Mouse (Mus musculus) forebrain, embryonic 14.5 days (tissue): ENCODE data around the gene Cxcl17. TPM values are rescaled to one million over a fixed set of nuclear protein-coding genes. Genes with fewer than 3 reads are reported as not detected.
"Not testable (repeated sequence)": the region's sequence is repeated elsewhere in the genome, so short reads cannot be mapped to it uniquely, and the experiment has no call there.

Source experiments
- ATAC-seq: fragments of 200-750 bp; cut with Nextera tagmentation; 2 replicates; pipeline ENCODE4 v1.8.0; 2017; ENCODE audit warnings: mild to moderate bottlenecking, moderate library complexity
- DNase-seq: peaks from one replicate; pipeline ENCODE4 v3.0.0-alpha.2; 2015; ENCODE audit warnings: low spot score
- H3K27ac ChIP-seq: fragments of 300-500 bp; sonication (generic); 2 replicates; pipeline ENCODE4 v1.5.1; 2014; ENCODE audit warnings: low read depth, mild to moderate bottlenecking, control low read depth, low read length, moderate library complexity
- H3K27me3 ChIP-seq: fragments of 300-500 bp; sonication (generic); replicated peaks from 2 replicates; pipeline ENCODE4 v1.6.1; 2014; ENCODE audit warnings: low read length, control low read depth, mixed read lengths; ENCODE audit not compliant: control insufficient read depth, insufficient read depth
- H3K36me3 ChIP-seq: fragments of 300-500 bp; sonication (generic); 2 replicates; pipeline ENCODE4 v1.6.1; 2014; ENCODE audit warnings: low read length, control low read depth; ENCODE audit not compliant: control insufficient read depth, insufficient read depth
- H3K4me1 ChIP-seq: fragments of 300-500 bp; sonication (generic); 2 replicates; pipeline ENCODE4 v1.6.1; 2014; ENCODE audit warnings: antibody characterized with exemption, low read length, control low read depth; ENCODE audit not compliant: control insufficient read depth, insufficient read depth
- H3K4me2 ChIP-seq: fragments of 300-500 bp; sonication (generic); 2 replicates; pipeline ENCODE4 v1.6.1; 2014; ENCODE audit warnings: mild to moderate bottlenecking, control low read depth, low read length
- H3K4me3 ChIP-seq: fragments of 300-500 bp; sonication (generic); 2 replicates; pipeline ENCODE4 v1.5.1; 2014; ENCODE audit warnings: low read depth, low read length, control low read depth
- H3K9ac ChIP-seq: fragments of 300-500 bp; sonication (generic); 2 replicates; pipeline ENCODE4 v1.6.1; 2014; ENCODE audit warnings: mild to moderate bottlenecking, low read length, control low read depth, moderate library complexity
- H3K9me3 ChIP-seq: fragments of 300-500 bp; sonication (generic); replicated peaks from 2 replicates; pipeline ENCODE4 v1.6.1; 2016; ENCODE audit warnings: low read length, control low read depth, mixed read lengths; ENCODE audit not compliant: control insufficient read depth
- WGBS: fragments of 180-500 bp; shearing (Covaris S2); extraction: QIAGEN DNeasy Blood & Tissue Kit; methylation state at CpG from one replicate; pipeline ENCODE4 v1.1.7; 2014; 5-methylcytosine and 5-hydroxymethylcytosine counted together
- polyA plus RNA-seq: library from polyadenylated mRNA; unstranded; fragments of >200 nt; fragmentation: Nextera tagmentation; extraction: Ambion mirVana; gene quantifications from 2 replicates; pipeline ENCODE4 v1.2.1, GENCODE M21; 2014

Cxcl17 gene
- polyA plus RNA-seq, 1 experiment from 2014 or later = not detected

GRCm38 (mm10) chr7:25410969-25411615, 1.6 kb downstream of the Cxcl17 start:
- ATAC-seq = no peak
- WGBS = 84% methylated on average over 1 of the region's 1 CpGs
- Histone ChIP-seq H3K4me2 (no peak overlapping the region), H3K9ac (no peak overlapping the region), H3K9me3 (no peaks in the 10 kb centered on the region), H3K27ac (no peak overlapping the region), H3K27me3 (no peaks in the 10 kb centered on the region), H3K4me1 (no peaks in the 10 kb centered on the region), H3K36me3 (no peaks in the 10 kb centered on the region), H3K4me3 (no peak overlapping the region)
- DNase-seq = no peak

DNA sequence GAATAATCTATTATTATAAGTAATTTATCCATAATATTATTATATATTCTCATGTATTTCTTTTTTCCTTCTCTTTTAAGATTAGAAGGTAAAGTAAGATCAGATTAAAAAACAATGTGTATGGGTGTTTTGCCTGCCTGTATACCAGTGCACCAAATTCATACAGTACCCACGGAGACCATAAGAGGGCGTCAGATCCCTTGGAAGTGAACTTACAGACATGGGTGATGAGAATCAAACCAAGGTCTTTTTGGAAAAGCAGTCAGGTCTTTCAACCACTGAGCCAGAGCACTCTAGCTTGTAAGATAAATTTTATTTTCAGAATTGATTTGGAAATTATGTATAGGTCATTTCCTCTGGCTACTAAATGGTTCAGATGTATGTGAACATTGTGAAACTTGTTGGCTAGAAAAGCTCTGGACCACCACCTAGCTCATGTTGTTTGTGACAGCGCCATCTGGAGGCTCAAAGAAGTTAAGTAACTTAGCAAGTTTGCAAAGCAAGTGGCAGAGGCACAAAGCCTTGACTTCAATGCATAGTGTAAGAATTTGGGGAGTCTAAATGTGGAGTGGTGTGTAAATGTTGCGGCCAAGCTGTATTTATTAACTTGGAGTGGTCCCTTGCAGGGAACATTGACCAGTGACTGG, 3.4 kb downstream of the Cxcl17 start:
- Histone ChIP-seq H3K4me2 (no peak overlapping the region), H3K9ac (no peak overlapping the region), H3K27ac (no peak overlapping the region), H3K27me3 (no peaks in the 10 kb centered on the region), H3K4me1 (no peaks in the 10 kb centered on the region), H3K9me3 (no peaks in the 10 kb centered on the region), H3K4me3 (no peak overlapping the region), H3K36me3 (no peaks in the 10 kb centered on the region)
- ATAC-seq = no peak
- 40% methylated on average over 4 of the region's 4 CpGs for WGBS
- peak; percentile 47 for DNase-seq

DNA sequence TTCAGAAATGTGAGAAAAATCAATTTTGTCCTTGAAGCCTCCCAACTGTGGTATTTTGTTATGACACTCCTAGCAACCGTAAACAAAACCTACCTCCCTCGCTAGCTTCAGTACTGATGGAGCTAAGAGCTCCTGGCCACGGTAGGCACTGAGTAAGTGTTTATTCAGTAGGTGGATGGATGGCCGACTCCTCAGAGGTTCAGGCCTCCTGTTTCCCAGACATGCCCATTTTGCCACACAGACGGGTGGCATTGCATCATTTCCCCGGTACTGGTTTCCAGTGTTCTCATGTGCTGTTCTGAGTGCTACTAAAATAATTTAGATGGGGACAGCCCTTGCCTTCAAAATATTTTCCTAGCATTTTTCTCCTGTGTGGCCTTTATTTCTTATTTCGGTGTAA, 6.2 kb downstream of the Cxcl17 start:
- H3K4me3 ChIP-seq = no peak overlapping the region
- DNase-seq (no peak), ATAC-seq (no peak)
- no peak overlapping the region for H3K27ac ChIP-seq
- no peak overlapping the region for H3K4me2 ChIP-seq
- H3K4me1 ChIP-seq = no peaks in the 10 kb centered on the region
- WGBS = 93% methylated on average over 7 of the region's 7 CpGs
- no peaks in the 10 kb centered on the region for H3K36me3 ChIP-seq
- no peaks in the 10 kb centered on the region for H3K27me3 ChIP-seq
- no peak overlapping the region for H3K9ac ChIP-seq
- H3K9me3 ChIP-seq = no peaks in the 10 kb centered on the region

DNA sequence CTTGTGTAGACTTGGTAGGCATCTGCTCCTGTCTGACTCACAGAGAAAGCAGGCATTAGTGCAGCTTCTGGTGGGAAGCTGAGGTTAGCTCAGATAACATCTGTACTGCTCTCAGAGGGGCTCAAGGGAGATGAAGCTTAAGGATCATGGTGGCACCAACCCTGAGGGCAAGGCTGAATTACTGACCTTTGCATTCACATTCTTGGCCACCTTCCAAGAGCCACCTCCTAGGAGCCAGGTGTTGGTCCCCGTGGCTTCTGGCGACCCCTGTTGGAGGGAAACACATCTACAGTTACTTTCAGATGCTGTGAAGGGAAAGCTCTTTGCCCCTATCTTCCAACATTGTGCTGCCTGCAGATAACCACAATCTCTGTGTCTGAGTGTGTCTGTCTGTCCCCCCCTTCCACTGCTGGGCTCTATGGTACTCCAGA, 10.0 kb downstream of the Cxcl17 start:
- H3K4me2 ChIP-seq = no peak overlapping the region
- ATAC-seq (no peak), DNase-seq (peak; percentile 32)
- no peaks in the 10 kb centered on the region for H3K4me1 ChIP-seq
- H3K9ac ChIP-seq = no peak overlapping the region
- H3K9me3 ChIP-seq = no peaks in the 10 kb centered on the region
- H3K27me3 ChIP-seq = no peaks in the 10 kb centered on the region
- no peak overlapping the region for H3K27ac ChIP-seq
- 6% methylated on average over 2 of the region's 2 CpGs for WGBS
- no peak overlapping the region for H3K4me3 ChIP-seq
- no peaks in the 10 kb centered on the region for H3K36me3 ChIP-seq

DNA sequence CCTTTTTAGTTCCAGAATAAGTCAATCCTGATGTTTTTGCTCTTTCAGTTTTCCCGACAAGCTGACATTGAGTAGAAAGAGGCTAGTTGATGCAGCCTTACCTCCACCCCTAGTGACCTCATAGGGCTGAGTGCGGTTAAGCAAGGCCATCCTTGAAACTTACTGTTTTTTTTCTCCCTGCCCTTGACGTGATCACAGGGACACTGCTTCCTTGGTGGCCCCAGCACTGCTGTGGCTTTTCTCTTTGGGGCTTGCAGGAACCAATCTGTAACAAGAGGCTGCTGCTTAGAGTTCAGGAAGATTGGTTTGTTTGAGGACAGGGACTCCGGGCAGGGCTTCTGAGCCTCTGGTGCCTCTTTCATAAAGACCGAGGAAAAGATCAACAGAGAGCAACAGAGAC, 10.7 kb downstream of the Cxcl17 start:
- 25% methylated on average over 5 of the region's 5 CpGs for WGBS
- ATAC-seq (no peak), DNase-seq (no peak)
- H3K4me1 ChIP-seq = no peaks in the 10 kb centered on the region
- H3K9ac ChIP-seq = no peak overlapping the region
- no peak overlapping the region for H3K4me2 ChIP-seq
- H3K4me3 ChIP-seq = no peak overlapping the region
- no peaks in the 10 kb centered on the region for H3K27me3 ChIP-seq
- no peak overlapping the region for H3K27ac ChIP-seq
- H3K9me3 ChIP-seq = no peaks in the 10 kb centered on the region
- no peaks in the 10 kb centered on the region for H3K36me3 ChIP-seq

GRCm38 (mm10) chr7:25401551-25401950, 11.1 kb downstream of the Cxcl17 start:
- no peak overlapping the region for H3K4me2 ChIP-seq
- 65% methylated on average over 2 of the region's 2 CpGs for WGBS
- H3K4me3 ChIP-seq = no peak overlapping the region
- no peak for ATAC-seq
- no peak overlapping the region for H3K27ac ChIP-seq
- no peaks in the 10 kb centered on the region for H3K36me3 ChIP-seq
- no peak overlapping the region for H3K9ac ChIP-seq
- no peaks in the 10 kb centered on the region for H3K4me1 ChIP-seq
- no peaks in the 10 kb centered on the region for H3K9me3 ChIP-seq
- no peak for DNase-seq
- no peaks in the 10 kb centered on the region for H3K27me3 ChIP-seq

GRCm38 (mm10) chr7:25399028-25399427, 13.7 kb downstream of the Cxcl17 start:
- not testable (repeated sequence) for DNase-seq, ATAC-seq, H3K4me3 ChIP-seq, H3K9ac ChIP-seq, H3K36me3 ChIP-seq, H3K4me2 ChIP-seq, H3K9me3 ChIP-seq, H3K27ac ChIP-seq, H3K27me3 ChIP-seq
- H3K4me1 ChIP-seq = peaks cover 10% of the 10 kb centered on the region

DNA sequence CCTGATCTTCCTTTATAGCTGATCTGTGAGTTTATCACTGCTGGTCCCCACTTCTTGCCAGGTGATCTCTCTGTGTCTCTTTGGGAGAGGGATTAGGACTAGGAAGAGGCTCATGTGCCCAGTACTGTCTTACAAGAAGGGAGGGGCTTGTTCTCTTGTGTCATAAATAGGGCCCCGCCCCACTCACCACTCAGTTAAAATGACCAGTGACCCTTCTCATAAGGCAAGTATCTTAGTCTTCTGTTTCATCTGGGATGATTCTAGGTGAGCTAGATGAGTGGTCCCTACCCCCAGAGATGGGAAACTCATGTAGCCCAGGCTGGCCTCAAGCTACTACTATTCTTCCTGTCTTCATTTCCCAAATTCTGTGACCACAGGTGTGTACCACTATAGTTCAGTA, 14.1 kb downstream of the Cxcl17 start, which contains the start of gene Lipe:
TSS of gene Lipe (minus strand) at position 101 of the 400 bp plus-strand sequence.
- H3K9ac ChIP-seq = no peak within 1 kb of the TSS
- H3K4me3 ChIP-seq = no peak within 1 kb of the TSS
- no peaks in the 10 kb centered on the region for H3K36me3 ChIP-seq
- ATAC-seq (no peak), DNase-seq (no peak)
- 96% methylated on average over 1 of the region's 1 CpGs for WGBS
- no peaks in the 10 kb centered on the region for H3K27me3 ChIP-seq
- no peak within 1 kb of the TSS for H3K27ac ChIP-seq
- no peaks in the 10 kb centered on the region for H3K9me3 ChIP-seq
- H3K4me2 ChIP-seq = no peak within 1 kb of the TSS
- peaks cover 14% of the 10 kb centered on the region for H3K4me1 ChIP-seq

DNA sequence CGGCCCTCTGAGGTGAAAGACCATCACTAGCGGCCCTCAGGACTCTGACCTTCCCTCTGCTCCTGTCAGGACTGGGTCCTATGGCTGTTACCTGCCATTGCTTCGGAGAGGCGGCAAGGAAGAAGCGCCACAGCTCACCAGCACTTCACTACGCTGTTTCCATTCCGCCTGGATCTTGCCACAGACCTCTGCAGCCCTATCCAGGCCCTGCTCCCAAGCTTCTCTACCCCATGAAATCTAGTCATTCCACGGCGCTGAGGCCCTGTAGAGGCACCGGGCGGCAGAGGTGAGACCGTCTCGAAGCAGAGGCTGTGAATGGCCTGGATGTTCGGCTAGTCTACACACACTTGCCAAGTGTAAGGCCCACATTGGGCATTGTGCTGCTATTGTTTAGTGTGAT, 16.1 kb downstream of the Cxcl17 start:
- DNase-seq (no peak), ATAC-seq (no peak)
- H3K9me3 ChIP-seq = no peaks in the 10 kb centered on the region
- 89% methylated on average over 14 of the region's 14 CpGs for WGBS
- H3K9ac ChIP-seq = peak overlapping the region; percentile 29; the same call in 1 of the 2 replicates
- no peaks in the 10 kb centered on the region for H3K36me3 ChIP-seq
- H3K4me3 ChIP-seq = no peak overlapping the region
- peaks cover 14% of the 10 kb centered on the region for H3K4me1 ChIP-seq
- peak overlapping the region; percentile 62; the same call in 1 of the 2 replicates for H3K4me2 ChIP-seq
- no peak overlapping the region; the same call in 1 of the 2 replicates for H3K27ac ChIP-seq
- H3K27me3 ChIP-seq = no peaks in the 10 kb centered on the region
